8 mouse cellular contexts compared by ENCODE assay signal in genomic region chr15:79686046-79686869, GRCm38 (mm10). TPM values are rescaled to one million over a fixed set of nuclear protein-coding genes. Genes with fewer than 3 reads are reported as not detected.
DNase-seq lines count a peak whose midpoint lies in the region; ATAC-seq lines count a peak whose summit lies in the region.

No protein-coding gene starts in this region.

- ATAC-seq in kidney, embryonic 16.5 days (ENCODE audit: low FRiP score, low TSS enrichment): no peak
- no peak for ATAC-seq in hindbrain, embryonic 16.5 days
- no peak for ATAC-seq in midbrain, embryonic 16.5 days

- H3K4me3 ChIP-seq in kidney, embryonic 16.5 days (ENCODE audit: low read length): peak overlapping the region; percentile 83
- H3K4me3 ChIP-seq in hindbrain, embryonic 16.5 days (ENCODE audit: low read length): peak overlapping the region; percentile 68
- H3K4me3 ChIP-seq in midbrain, embryonic 16.5 days (ENCODE audit: low read depth, low read length): peak overlapping the region; percentile 74

- H3K4me1 ChIP-seq in kidney, embryonic 16.5 days (ENCODE audit: insufficient read depth, low read length): peaks cover 63% of the 10 kb centered on the region
- H3K4me1 ChIP-seq in hindbrain, embryonic 16.5 days (ENCODE audit: control insufficient read depth, insufficient read depth, low read depth, low read length): peaks cover 51% of the 10 kb centered on the region
- H3K4me1 ChIP-seq in midbrain, embryonic 16.5 days (ENCODE audit: control insufficient read depth, insufficient read depth, low read length): peaks cover 53% of the 10 kb centered on the region

- H3K27ac ChIP-seq in kidney, embryonic 16.5 days (ENCODE audit: low read length): no peak overlapping the region
- no peak overlapping the region for H3K27ac ChIP-seq in hindbrain, embryonic 16.5 days (ENCODE audit: low read depth, low read length)
- no peak overlapping the region for H3K27ac ChIP-seq in midbrain, embryonic 16.5 days (ENCODE audit: low read length)

- DNase-seq in kidney, postnatal 4 days: no peak
- DNase-seq in c-Kit-negative CD71-positive TER-119-positive erythroid progenitor cells, embryonic 14.5 days (ENCODE audit: low read depth, low spot score): peak; percentile 44
- DNase-seq in thymus, postnatal 36 days: no peak
- DNase-seq in kidney, adult 11 months: no peak
- DNase-seq in right cerebral cortex, postnatal 25 days: no peak

- 14% methylated on average over 15 of the region's 15 CpGs for WGBS in kidney, embryonic 16.5 days
- 12% methylated on average over 15 of the region's 15 CpGs for WGBS in hindbrain, embryonic 16.5 days
- WGBS in midbrain, embryonic 16.5 days: 17% methylated on average over 14 of the region's 15 CpGs

- H3K27me3 ChIP-seq in kidney, embryonic 16.5 days (ENCODE audit: insufficient read depth, low read length): no peaks in the 10 kb centered on the region
- no peaks in the 10 kb centered on the region for H3K27me3 ChIP-seq in hindbrain, embryonic 16.5 days (replicated peaks; ENCODE audit: control insufficient read depth, insufficient read depth, low read length)
- H3K27me3 ChIP-seq in midbrain, embryonic 16.5 days (ENCODE audit: control insufficient read depth, insufficient read depth, low read depth, low read length): no peaks in the 10 kb centered on the region

- no peaks in the 10 kb centered on the region for H3K36me3 ChIP-seq in kidney, embryonic 16.5 days (ENCODE audit: insufficient read depth, low read length)
- H3K36me3 ChIP-seq in hindbrain, embryonic 16.5 days (ENCODE audit: control insufficient read depth, insufficient read depth, low read length): no peaks in the 10 kb centered on the region
- no peaks in the 10 kb centered on the region for H3K36me3 ChIP-seq in midbrain, embryonic 16.5 days (ENCODE audit: control insufficient read depth, insufficient read depth, low read length)

- no peaks in the 10 kb centered on the region for H3K9me3 ChIP-seq in kidney, embryonic 16.5 days (ENCODE audit: low read length)
- no peaks in the 10 kb centered on the region for H3K9me3 ChIP-seq in hindbrain, embryonic 16.5 days (ENCODE audit: control insufficient read depth, low read length)
- H3K9me3 ChIP-seq in midbrain, embryonic 16.5 days (replicated peaks; ENCODE audit: control insufficient read depth, low read length, poor library complexity, severe bottlenecking): no peaks in the 10 kb centered on the region

- H3K9ac ChIP-seq in kidney, embryonic 16.5 days (replicated peaks; ENCODE audit: low read length): peak overlapping the region; percentile 95
- H3K9ac ChIP-seq in hindbrain, embryonic 16.5 days (ENCODE audit: low read depth, low read length): peak overlapping the region; percentile 93
- H3K9ac ChIP-seq in midbrain, embryonic 16.5 days (ENCODE audit: low read depth, low read length): peak overlapping the region; percentile 83

- H3K4me2 ChIP-seq in kidney, embryonic 16.5 days (replicated peaks; ENCODE audit: low read depth, low read length): peak overlapping the region; percentile 79
- H3K4me2 ChIP-seq in hindbrain, embryonic 16.5 days (ENCODE audit: low read length): peak overlapping the region; percentile 88
- peak overlapping the region; percentile 71 for H3K4me2 ChIP-seq in midbrain, embryonic 16.5 days (ENCODE audit: low read length)

RNA-seq across cellular contexts. Expression of gene Josd1, which starts 1.5 kb away (rescaled TPM):
- polyA plus RNA-seq in kidney, embryonic 16.5 days (2015; fragmentation: Nextera tagmentation; extraction: Ambion mirVana): 18.2 and 19.6 TPM in 2 replicates
- polyA plus RNA-seq in hindbrain, embryonic 16.5 days (2015; fragmentation: Nextera tagmentation; extraction: Ambion mirVana): 19.1 and 21.5 TPM in 2 replicates
- 20.6 and 21.3 TPM in 2 replicates for polyA plus RNA-seq in midbrain, embryonic 16.5 days (2015; fragmentation: Nextera tagmentation; extraction: Ambion mirVana)

RNA-seq across cellular contexts. Expression of gene Gtpbp1, which starts 4.4 kb away (rescaled TPM):
- 32.7 and 36.6 TPM in 2 replicates for polyA plus RNA-seq in kidney, embryonic 16.5 days (2015; fragmentation: Nextera tagmentation; extraction: Ambion mirVana)
- polyA plus RNA-seq in hindbrain, embryonic 16.5 days (2015; fragmentation: Nextera tagmentation; extraction: Ambion mirVana): 46.0 and 51.5 TPM in 2 replicates
- polyA plus RNA-seq in midbrain, embryonic 16.5 days (2015; fragmentation: Nextera tagmentation; extraction: Ambion mirVana): 51.4 and 53.6 TPM in 2 replicates

RNA-seq across cellular contexts. Expression of gene Tomm22, which starts 15.6 kb away (rescaled TPM):
- polyA plus RNA-seq in kidney, embryonic 16.5 days (2015; fragmentation: Nextera tagmentation; extraction: Ambion mirVana): 262 and 263 TPM in 2 replicates
- 220 and 251 TPM in 2 replicates for polyA plus RNA-seq in hindbrain, embryonic 16.5 days (2015; fragmentation: Nextera tagmentation; extraction: Ambion mirVana)
- polyA plus RNA-seq in midbrain, embryonic 16.5 days (2015; fragmentation: Nextera tagmentation; extraction: Ambion mirVana): 233 and 237 TPM in 2 replicates

RNA-seq across cellular contexts. Expression of gene Cby1, which starts 27.3 kb away (rescaled TPM):
- 59.5 and 59.8 TPM in 2 replicates for polyA plus RNA-seq in kidney, embryonic 16.5 days (2015; fragmentation: Nextera tagmentation; extraction: Ambion mirVana)
- 93.8 and 101 TPM in 2 replicates for polyA plus RNA-seq in hindbrain, embryonic 16.5 days (2015; fragmentation: Nextera tagmentation; extraction: Ambion mirVana)
- 101 and 105 TPM in 2 replicates for polyA plus RNA-seq in midbrain, embryonic 16.5 days (2015; fragmentation: Nextera tagmentation; extraction: Ambion mirVana)

RNA-seq across cellular contexts. Expression of gene Fam227a, which starts 27.5 kb away (rescaled TPM):
- 1.1 and 1.4 TPM in 2 replicates for polyA plus RNA-seq in kidney, embryonic 16.5 days (2015; fragmentation: Nextera tagmentation; extraction: Ambion mirVana)
- 3.0 and 3.5 TPM in 2 replicates for polyA plus RNA-seq in hindbrain, embryonic 16.5 days (2015; fragmentation: Nextera tagmentation; extraction: Ambion mirVana)
- polyA plus RNA-seq in midbrain, embryonic 16.5 days (2015; fragmentation: Nextera tagmentation; extraction: Ambion mirVana): 4.0 and 5.1 TPM in 2 replicates
